Mouse (Mus musculus): ENCODE measurements at regions not wholly inside any gene's neighbourhood (a gene's known extent, or its start where the extent isn't known, plus 50 kb on each side); places are given as distances from the start of the nearest gene placed in this dataset.

DNA sequence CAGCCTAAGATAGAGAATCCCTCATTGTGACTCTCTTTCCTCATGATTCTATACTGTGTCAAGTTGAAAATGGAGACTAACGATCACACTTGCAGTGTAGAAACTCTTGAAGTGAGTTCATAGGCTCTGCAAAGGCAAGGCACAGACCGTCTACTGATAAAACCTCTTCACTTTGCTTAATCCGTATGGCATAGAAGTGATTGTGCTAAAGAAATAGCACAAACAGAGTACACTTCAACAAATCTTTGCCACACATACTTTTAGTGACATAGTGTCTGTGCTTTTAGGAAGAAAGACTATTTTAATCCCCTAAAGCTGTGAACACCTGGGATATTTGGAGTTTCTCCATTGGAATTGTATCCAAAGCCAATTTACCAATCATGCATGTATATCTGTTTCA is 578.9 kb downstream of the Epm2a start:
- Histone ChIP-seq H3K27ac (no peak overlapping the region), H3K4me2 (ENCODE audit: low read depth) (no peak overlapping the region), H3K36me3 (replicated peaks; ENCODE audit: control insufficient read depth, insufficient read depth, low read depth) (no peaks in the 10 kb centered on the region), H3K27me3 (ENCODE audit: control insufficient read depth, insufficient read depth, low read length) (no peaks in the 10 kb centered on the region), H3K9ac (replicated peaks) (no peak overlapping the region), H3K9me3 (ENCODE audit: control insufficient read depth, low read length) (no peaks in the 10 kb centered on the region), H3K4me3 (ENCODE audit: insufficient read depth in 1 of 2, low read depth in 2 of 2, low read length in 2 of 2) (no peak overlapping the region), H3K4me1 (replicated peaks; ENCODE audit: control insufficient read depth in 2 of 2, insufficient read depth in 2 of 2, low read length in 1 of 2) (no peaks in the 10 kb centered on the region)
- TF ChIP-seq CTCF (IDR thresholded peaks at IDR 0.05; ENCODE audit: low read depth) (no peak), EP300 (IDR thresholded peaks at IDR 0.05; ENCODE audit: low read depth) (no peak)
- DNase-seq (ENCODE audit: low read depth in 3 of 3, low spot score in 3 of 3): no peak
- 54% methylated on average over 3 of the region's 3 CpGs for WGBS (ENCODE audit: insufficient replicate concordance)
- no peak for ATAC-seq (ENCODE audit: insufficient read depth)

DNA sequence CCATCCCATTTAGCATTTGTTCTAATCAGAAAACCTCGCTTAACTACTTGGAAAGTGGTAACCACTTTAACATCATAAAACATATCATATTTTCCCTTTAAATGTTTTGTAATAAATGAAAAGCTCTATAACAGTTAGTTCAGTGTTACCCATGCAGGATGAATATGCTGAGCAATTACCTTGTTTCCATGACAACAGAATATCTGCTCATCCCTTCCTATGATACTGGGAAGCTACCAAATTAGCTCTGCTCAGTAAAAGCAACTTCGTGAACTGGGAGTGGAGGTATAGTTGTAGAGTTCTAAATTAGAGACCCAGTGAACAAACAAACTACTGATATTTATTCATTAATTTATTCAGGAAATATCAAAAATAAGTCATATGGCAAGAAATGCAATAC is 595.0 kb downstream of the Epm2a start:
- H3K4me3 ChIP-seq (ENCODE audit: insufficient read depth in 1 of 2, low read depth in 2 of 2, low read length in 2 of 2): no peak overlapping the region
- no peaks in the 10 kb centered on the region for H3K9me3 ChIP-seq (ENCODE audit: control insufficient read depth, low read length)
- WGBS (ENCODE audit: insufficient replicate concordance): 49% methylated on average over 2 of the region's 2 CpGs
- H3K36me3 ChIP-seq (replicated peaks; ENCODE audit: control insufficient read depth, insufficient read depth, low read depth): no peaks in the 10 kb centered on the region
- ATAC-seq (ENCODE audit: insufficient read depth): no peak
- no peaks in the 10 kb centered on the region for H3K4me1 ChIP-seq (replicated peaks; ENCODE audit: control insufficient read depth in 2 of 2, insufficient read depth in 2 of 2, low read length in 1 of 2)
- no peaks in the 10 kb centered on the region for H3K27me3 ChIP-seq (ENCODE audit: control insufficient read depth, insufficient read depth, low read length)
- H3K4me2 ChIP-seq (ENCODE audit: low read depth): no peak overlapping the region
- H3K9ac ChIP-seq (replicated peaks): no peak overlapping the region
- DNase-seq (ENCODE audit: low read depth in 3 of 3, low spot score in 3 of 3): no peak
- no peak overlapping the region for H3K27ac ChIP-seq
- TF ChIP-seq CTCF (IDR thresholded peaks at IDR 0.05; ENCODE audit: low read depth): no peak
- no peak for TF ChIP-seq EP300 (IDR thresholded peaks at IDR 0.05; ENCODE audit: low read depth)

DNA sequence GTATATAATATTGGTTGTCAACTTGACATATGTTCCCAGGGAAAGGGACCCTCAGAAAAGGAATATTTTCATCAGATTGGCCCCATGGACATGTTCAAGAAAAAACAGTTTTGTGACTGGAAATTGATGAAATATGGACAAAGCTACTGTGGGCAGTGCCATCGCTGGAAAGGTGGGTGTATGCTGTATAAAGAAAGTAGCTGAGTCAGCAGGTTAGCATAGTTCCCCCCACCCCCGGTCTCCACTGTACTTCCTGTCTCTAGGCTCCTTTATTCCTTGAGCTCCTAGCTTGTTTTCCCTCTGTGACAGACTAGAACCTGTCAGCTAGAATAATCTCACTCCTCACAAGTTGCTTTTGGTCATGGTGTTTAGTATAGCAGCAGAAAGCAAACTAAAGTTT is 599.6 kb downstream of the Epm2a start:
- H3K9ac ChIP-seq (replicated peaks): no peak overlapping the region
- H3K9me3 ChIP-seq (ENCODE audit: control insufficient read depth, low read length): no peaks in the 10 kb centered on the region
- 69% methylated on average over 2 of the region's 2 CpGs for WGBS (ENCODE audit: insufficient replicate concordance)
- H3K27me3 ChIP-seq (ENCODE audit: control insufficient read depth, insufficient read depth, low read length): no peaks in the 10 kb centered on the region
- no peaks in the 10 kb centered on the region for H3K36me3 ChIP-seq (replicated peaks; ENCODE audit: control insufficient read depth, insufficient read depth, low read depth)
- DNase-seq (ENCODE audit: low read depth in 3 of 3, low spot score in 3 of 3): no peak
- H3K4me3 ChIP-seq (ENCODE audit: insufficient read depth in 1 of 2, low read depth in 2 of 2, low read length in 2 of 2): no peak overlapping the region
- no peak overlapping the region for H3K4me2 ChIP-seq (ENCODE audit: low read depth)
- TF ChIP-seq EP300 (IDR thresholded peaks at IDR 0.05; ENCODE audit: low read depth): no peak
- no peak for TF ChIP-seq CTCF (IDR thresholded peaks at IDR 0.05; ENCODE audit: low read depth)
- no peaks in the 10 kb centered on the region for H3K4me1 ChIP-seq (replicated peaks; ENCODE audit: control insufficient read depth in 2 of 2, insufficient read depth in 2 of 2, low read length in 1 of 2)
- ATAC-seq (ENCODE audit: insufficient read depth): no peak
- no peak overlapping the region for H3K27ac ChIP-seq

DNA sequence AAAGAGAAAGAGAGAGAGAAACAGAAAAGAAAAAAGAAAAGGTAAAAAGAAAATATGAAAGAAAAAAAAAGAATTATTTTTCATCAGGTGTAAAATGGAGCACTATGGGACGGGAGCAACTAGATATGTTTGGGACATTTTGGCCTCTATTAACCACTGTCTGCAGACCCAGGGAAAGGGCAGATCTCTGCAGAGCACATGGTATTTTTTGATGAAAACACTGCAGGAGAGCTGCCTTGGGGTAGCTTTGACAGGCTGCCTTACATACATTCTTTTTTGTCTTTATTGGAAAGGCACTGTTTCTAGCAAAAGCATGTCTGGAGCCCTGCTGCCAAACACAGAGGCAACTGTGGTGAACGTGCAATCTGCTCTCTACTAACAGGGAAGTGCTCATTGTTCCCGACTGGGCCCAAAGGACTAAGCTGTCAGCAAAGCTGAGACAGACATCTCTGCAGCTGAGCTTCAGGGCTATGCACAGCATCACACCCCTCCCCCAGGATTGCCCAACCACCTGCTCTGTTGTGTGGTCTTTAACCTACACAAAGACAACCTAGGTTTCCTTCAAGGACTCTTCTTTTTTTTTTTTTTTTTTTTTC is 617.2 kb downstream of the Epm2a start:
- Histone ChIP-seq H3K4me3 (ENCODE audit: insufficient read depth in 1 of 2, low read depth in 2 of 2, low read length in 2 of 2) (no peak overlapping the region), H3K27me3 (ENCODE audit: control insufficient read depth, insufficient read depth, low read length) (no peaks in the 10 kb centered on the region), H3K9ac (replicated peaks) (no peak overlapping the region), H3K36me3 (replicated peaks; ENCODE audit: control insufficient read depth, insufficient read depth, low read depth) (no peaks in the 10 kb centered on the region), H3K4me1 (replicated peaks; ENCODE audit: control insufficient read depth in 2 of 2, insufficient read depth in 2 of 2, low read length in 1 of 2) (no peaks in the 10 kb centered on the region), H3K4me2 (ENCODE audit: low read depth) (no peak overlapping the region), H3K9me3 (ENCODE audit: control insufficient read depth, low read length) (no peaks in the 10 kb centered on the region), H3K27ac (no peak overlapping the region)
- ATAC-seq (ENCODE audit: insufficient read depth) (no peak), DNase-seq (ENCODE audit: low read depth in 3 of 3, low spot score in 3 of 3) (no peak)
- WGBS (ENCODE audit: insufficient replicate concordance): 40% methylated on average over 3 of the region's 3 CpGs
- TF ChIP-seq EP300 (IDR thresholded peaks at IDR 0.05; ENCODE audit: low read depth) (no peak), CTCF (IDR thresholded peaks at IDR 0.05; ENCODE audit: low read depth) (no peak)

GRCm38 (mm10) chr10:12004966-12005365 is 661.8 kb downstream of the Epm2a start:
- no peak overlapping the region for H3K4me3 ChIP-seq (ENCODE audit: insufficient read depth in 1 of 2, low read depth in 2 of 2, low read length in 2 of 2)
- ATAC-seq (ENCODE audit: insufficient read depth): no peak
- H3K27me3 ChIP-seq (ENCODE audit: control insufficient read depth, insufficient read depth, low read length): no peaks in the 10 kb centered on the region

More at GRCm38 (mm10) chr10:12004966-12005365, 661.8 kb downstream of the Epm2a start:
- H3K27ac ChIP-seq: no peak overlapping the region
- no peak overlapping the region for H3K9ac ChIP-seq (replicated peaks)
- H3K4me1 ChIP-seq (replicated peaks; ENCODE audit: control insufficient read depth in 2 of 2, insufficient read depth in 2 of 2, low read length in 1 of 2): no peaks in the 10 kb centered on the region
- no peaks in the 10 kb centered on the region for H3K9me3 ChIP-seq (ENCODE audit: control insufficient read depth, low read length)
- TF ChIP-seq CTCF (IDR thresholded peaks at IDR 0.05; ENCODE audit: low read depth) (no peak), EP300 (IDR thresholded peaks at IDR 0.05; ENCODE audit: low read depth) (no peak)
- no peaks in the 10 kb centered on the region for H3K36me3 ChIP-seq (replicated peaks; ENCODE audit: control insufficient read depth, insufficient read depth, low read depth)
- 45% methylated on average over 3 of the region's 3 CpGs for WGBS (ENCODE audit: insufficient replicate concordance)
- no peak for DNase-seq (ENCODE audit: low read depth in 3 of 3, low spot score in 3 of 3)
- H3K4me2 ChIP-seq (ENCODE audit: low read depth): no peak overlapping the region
